Mouse (Mus musculus) G1E-ER4 (cell line): ENCODE measurements around the gene Trp53tg5. TPM values are rescaled to one million over a fixed set of nuclear protein-coding genes. Genes with fewer than 3 reads are reported as not detected.

ENCODE experiments used
- GATA1 ChIP-seq: IDR thresholded peaks from one replicate; pipeline ENCODE4 v1.8.0; 2012; ENCODE audit warnings: low read length, inconsistent platforms
- polyA plus RNA-seq: library from polyadenylated mRNA; stranded (reverse); fragments of >175 nt; gene quantifications from 2 replicates; pipeline ENCODE4 v1.2.3, GENCODE M21; 2012

The Trp53tg5 gene
- polyA plus RNA-seq, 1 experiment = not detected

DNA sequence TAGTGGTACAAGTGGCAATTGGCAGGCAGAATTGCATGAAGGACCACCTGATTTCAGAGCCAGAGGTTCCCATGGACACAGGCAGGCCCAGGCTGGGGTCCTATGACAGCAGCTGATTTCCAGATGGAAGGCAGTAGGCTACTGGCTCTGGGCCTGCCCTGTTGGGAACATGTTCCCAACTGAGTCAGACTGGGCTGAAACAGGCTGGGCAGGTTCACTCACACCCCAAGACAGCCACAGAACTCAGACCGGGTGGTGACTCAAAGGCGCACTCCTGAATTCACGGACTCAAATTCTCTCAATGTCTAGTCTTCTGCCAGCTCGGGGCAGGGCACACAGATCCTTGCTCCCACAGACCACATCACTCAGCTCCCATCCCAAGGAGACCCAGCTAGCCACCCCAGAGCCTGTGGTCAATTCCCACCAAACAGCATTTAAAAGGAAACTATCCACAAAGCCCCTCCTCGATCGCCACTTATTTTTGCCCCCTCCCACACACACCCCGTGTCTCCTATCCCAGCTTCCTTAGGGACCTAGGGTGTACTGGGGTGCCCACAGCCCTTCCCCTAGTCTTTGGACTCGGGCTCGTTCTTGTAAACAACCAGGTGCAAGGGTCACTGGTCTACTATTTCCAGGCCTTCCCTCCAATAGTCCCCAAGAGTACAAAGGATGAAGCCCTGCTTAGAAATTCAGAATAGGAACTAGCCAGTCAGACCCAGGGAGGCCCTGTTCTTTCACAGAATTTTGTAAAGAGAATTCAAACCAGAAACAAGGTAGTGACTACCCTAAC is 41.7 kb downstream of the Trp53tg5 start:
- TF ChIP-seq GATA1 = no peak

DNA sequence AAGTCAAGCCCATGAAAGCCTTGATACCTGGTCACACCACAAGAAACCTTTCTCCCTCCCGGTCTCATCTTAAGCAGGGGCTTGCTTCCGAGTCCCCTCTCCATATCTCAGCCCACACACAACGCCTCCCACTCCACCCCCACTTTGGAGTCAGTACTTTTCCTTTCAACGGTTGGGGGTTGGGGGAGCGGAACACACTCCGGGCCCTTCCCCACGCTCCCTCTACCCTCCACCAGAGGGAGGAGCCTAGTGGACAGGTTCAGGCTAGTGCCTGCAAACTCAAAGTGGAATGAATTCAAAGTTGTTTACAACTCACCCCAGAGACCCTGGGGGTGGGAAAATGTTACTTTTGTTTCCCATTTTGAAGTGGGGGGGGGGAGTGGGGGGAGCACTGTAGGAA is 42.8 kb downstream of the Trp53tg5 start:
- no peak for TF ChIP-seq GATA1

DNA sequence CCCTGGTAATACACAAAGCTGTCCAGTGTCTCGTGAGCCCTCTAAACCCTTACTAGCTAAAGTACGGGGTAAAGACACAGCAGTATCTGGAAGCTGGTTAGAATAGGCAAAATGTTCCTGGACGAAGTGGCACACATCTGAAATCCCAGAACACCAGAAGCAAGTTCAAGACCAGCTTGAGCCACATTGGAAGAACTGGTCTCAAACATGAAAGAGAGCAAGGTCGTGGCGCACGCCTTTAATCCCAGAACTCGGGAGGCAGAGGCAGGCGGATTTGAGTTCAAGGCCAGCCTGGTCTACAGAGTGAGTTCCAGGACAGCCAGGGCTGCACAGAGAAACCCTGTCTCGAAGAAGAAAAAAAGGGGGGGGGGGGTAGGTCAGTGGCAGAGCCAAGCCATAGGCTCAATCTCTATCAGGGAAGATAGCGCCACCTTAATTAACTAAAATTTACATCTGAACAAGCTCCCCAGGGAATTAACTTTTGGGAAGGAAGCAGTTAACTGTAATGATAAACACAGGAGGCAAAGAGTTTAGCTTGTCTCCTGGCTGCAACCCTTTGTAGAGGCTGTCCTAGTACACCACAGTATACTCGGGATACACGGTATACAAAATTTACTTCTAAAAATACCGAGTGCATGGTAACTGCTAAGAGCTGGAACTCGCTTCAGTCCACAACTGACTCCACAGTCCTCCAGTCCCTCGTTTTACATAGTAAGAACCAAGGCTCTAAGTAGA is 43.5 kb downstream of the Trp53tg5 start:
- no peak for TF ChIP-seq GATA1

DNA sequence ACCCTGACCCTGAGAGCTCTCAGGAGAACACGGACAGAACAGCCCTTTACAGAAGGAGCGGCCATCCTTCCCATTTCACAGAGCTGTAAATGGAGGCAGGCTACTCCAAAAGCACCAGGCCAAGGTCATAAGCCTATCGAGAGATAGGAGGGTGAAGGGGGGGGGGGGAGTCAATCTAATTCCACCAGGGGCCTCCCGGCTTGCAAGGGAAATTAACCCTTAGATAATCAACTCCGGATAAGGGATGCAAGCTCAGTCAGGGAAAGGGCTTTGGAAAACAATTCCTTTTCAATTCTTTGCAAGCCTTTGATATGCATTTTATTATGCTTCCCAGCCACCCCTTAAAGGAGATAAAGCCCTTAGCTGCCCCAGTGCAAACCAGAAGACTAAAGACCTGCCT is 45.1 kb downstream of the Trp53tg5 start:
- no peak for TF ChIP-seq GATA1

GRCm38 (mm10) chr2:164426952-164427351 is 46.6 kb downstream of the Trp53tg5 start:
- TF ChIP-seq GATA1 = no peak

DNA sequence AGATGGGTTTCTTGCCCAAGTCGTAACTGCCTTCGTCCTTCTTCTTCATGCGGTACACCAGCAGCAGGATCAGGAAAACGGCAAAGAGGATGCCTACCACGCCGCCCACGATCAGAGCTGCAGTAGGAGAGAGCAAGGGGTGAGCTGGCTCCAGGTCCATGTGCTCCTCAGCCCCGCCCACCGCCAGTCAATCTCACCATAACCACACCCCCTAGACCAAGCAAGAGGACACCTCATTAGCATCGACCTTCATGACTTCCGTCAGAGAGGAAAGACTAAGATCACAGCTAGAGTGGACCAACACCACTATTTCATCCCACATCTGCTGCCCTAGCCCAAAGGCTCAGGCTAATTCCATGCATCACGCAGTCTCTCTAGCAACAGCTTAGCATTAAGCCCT is 47.4 kb downstream of the Trp53tg5 start:
- TF ChIP-seq GATA1 = no peak

- TF ChIP-seq GATA1 = no peak
Observed at GRCm38 (mm10) chr2:164425401-164425800, 48.1 kb downstream of the Trp53tg5 start.

- TF ChIP-seq GATA1 = no peak
Observed at GRCm38 (mm10) chr2:164424406-164424805, 49.1 kb downstream of the Trp53tg5 start.

DNA sequence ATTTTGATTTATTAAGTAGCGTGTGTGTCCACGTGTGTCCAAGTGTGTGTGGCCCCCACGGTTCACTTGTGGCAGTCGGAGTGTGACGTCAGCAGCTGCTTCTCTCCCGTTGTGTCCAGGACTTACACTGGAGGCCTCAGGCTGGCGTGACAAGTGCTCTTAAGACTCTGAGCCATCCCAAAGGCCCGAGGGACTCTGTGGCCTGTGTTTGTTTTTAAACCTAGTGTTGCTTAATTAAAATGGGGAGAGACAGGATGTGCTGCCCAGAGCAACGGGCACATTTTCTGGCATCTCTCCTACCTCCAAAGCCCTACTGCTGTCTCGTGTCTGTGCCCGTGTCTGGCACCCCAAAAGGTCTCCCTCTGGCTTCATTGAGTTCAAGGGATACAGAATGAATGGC is 50.1 kb downstream of the Trp53tg5 start:
- TF ChIP-seq GATA1 = no peak

GRCm38 (mm10) chr2:164422675-164423393 is 50.7 kb downstream of the Trp53tg5 start:
- no peak for TF ChIP-seq GATA1

DNA sequence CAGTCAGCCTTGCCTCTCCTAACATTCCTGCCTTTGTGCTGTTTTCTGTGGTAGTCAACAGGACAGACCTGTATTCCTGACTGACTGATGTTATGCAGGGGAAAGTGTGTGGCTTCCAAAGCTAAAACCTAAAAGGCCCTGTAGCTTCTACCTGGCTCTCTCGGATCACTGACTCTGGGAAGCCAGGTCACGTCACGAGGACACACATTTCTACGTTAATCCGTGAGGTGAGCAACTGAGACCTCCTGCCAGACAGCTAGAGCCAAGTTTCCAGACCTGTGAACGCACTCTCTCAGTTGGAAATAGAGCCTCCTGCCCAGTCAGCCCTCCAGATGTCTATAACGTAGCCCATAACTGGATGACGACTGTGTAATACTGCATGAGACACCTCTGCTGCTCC is 51.5 kb downstream of the Trp53tg5 start:
- TF ChIP-seq GATA1 = no peak

DNA sequence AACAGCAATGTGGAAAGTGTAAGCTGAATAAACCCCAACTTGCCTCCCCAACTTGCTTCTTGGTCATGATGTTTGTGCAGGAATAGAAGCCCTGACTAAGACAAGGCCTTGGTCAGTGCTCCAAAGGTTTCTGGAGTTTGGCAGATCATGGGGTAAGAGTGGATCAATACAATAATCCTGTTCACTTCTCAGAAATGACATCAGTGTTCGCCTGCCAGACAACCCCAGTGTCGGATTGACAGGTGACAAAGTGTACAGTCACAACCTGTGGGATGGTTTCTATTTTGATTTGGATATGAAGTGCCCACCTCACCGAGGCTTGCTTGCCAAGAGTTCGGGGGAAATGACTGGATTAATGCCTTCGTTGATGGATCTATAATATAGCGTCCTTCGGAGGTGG is 52.2 kb downstream of the Trp53tg5 start:
- no peak for TF ChIP-seq GATA1

Other genes starting within 250 kb of the Trp53tg5 start
- gene Svs2, start 235.3 kb downstream of the Trp53tg5 start, polyA plus RNA-seq = not detected in 2 replicates
- not detected in 2 replicates for gene Svs3b, start 217.1 kb downstream of the Trp53tg5 start, polyA plus RNA-seq
- gene Svs4, start 195.3 kb downstream of the Trp53tg5 start, polyA plus RNA-seq = not detected in 2 replicates
- not detected in 2 replicates for gene Svs3a, start 184.5 kb downstream of the Trp53tg5 start, polyA plus RNA-seq
- gene Svs6, start 157.0 kb downstream of the Trp53tg5 start, polyA plus RNA-seq = not detected in 2 replicates
- gene Svs5, start 141.0 kb downstream of the Trp53tg5 start, polyA plus RNA-seq = not detected in 2 replicates
- not detected in 2 replicates for gene Slpi, start 84.6 kb downstream of the Trp53tg5 start, polyA plus RNA-seq
- gene Rbpjl, start 70.6 kb downstream of the Trp53tg5 start, polyA plus RNA-seq = not detected in 2 replicates
- gene Matn4, start 68.6 kb downstream of the Trp53tg5 start, polyA plus RNA-seq = not detected in 2 replicates
- not detected in 2 replicates for gene Sdc4, start 29.8 kb downstream of the Trp53tg5 start, polyA plus RNA-seq
- 219 and 244 TPM in 2 replicates for gene Sys1, start 16.8 kb downstream of the Trp53tg5 start, polyA plus RNA-seq
- 8.1 and 9.4 TPM in 2 replicates for gene Gm20458, start 12.8 kb downstream of the Trp53tg5 start, polyA plus RNA-seq
- gene Dbndd2, start 12.4 kb upstream of the Trp53tg5 start, polyA plus RNA-seq = 25.2 and 30.2 TPM in 2 replicates
- gene Pigt, start 23.8 kb upstream of the Trp53tg5 start, polyA plus RNA-seq = 118 and 139 TPM in 2 replicates
- not detected in 2 replicates for gene Wfdc2, start 88.7 kb upstream of the Trp53tg5 start, polyA plus RNA-seq
- not detected in 2 replicates for gene Spint3, start 99.7 kb upstream of the Trp53tg5 start, polyA plus RNA-seq
- gene Wfdc6a, start 111.7 kb upstream of the Trp53tg5 start, polyA plus RNA-seq = not detected in 2 replicates
- not detected in 2 replicates for gene Eppin, start 119.9 kb upstream of the Trp53tg5 start, polyA plus RNA-seq
- not detected in 2 replicates for gene Wfdc6b, start 139.8 kb upstream of the Trp53tg5 start, polyA plus RNA-seq
- not detected in 2 replicates for gene Wfdc8, start 139.9 kb upstream of the Trp53tg5 start, polyA plus RNA-seq
- gene Wfdc16, start 165.1 kb upstream of the Trp53tg5 start, polyA plus RNA-seq = not detected in 2 replicates
- not detected in 2 replicates for gene Wfdc10, start 182.3 kb upstream of the Trp53tg5 start, polyA plus RNA-seq
- not detected in 2 replicates for gene Wfdc9, start 182.9 kb upstream of the Trp53tg5 start, polyA plus RNA-seq
- not detected in 2 replicates for gene Wfdc11, start 200.4 kb upstream of the Trp53tg5 start, polyA plus RNA-seq
- not detected in 2 replicates for gene Wfdc13, start 211.4 kb upstream of the Trp53tg5 start, polyA plus RNA-seq
- not detected in 2 replicates for gene Spint4, start 224.8 kb upstream of the Trp53tg5 start, polyA plus RNA-seq
- gene Spint5, start 241.6 kb upstream of the Trp53tg5 start, polyA plus RNA-seq = not detected in 2 replicates